Mouse (Mus musculus) ES-E14 (cell line): ENCODE results near the gene Rasa3. TPM values are rescaled to one million over a fixed set of nuclear protein-coding genes. Genes with fewer than 3 reads are reported as not detected.

ENCODE experiments used
- DNase-seq: peaks from one replicate; pipeline ENCODE4 v3.0.0-alpha.2; 2013; ENCODE audit warnings: low read depth, low spot score
- H3K27ac ChIP-seq: 2 replicates; pipeline ENCODE4 v1.5.1; 2012; ENCODE audit warnings: low read depth, mild to moderate bottlenecking, low read length, moderate library complexity, mixed read lengths; ENCODE audit not compliant: poor library complexity, insufficient read depth, severe bottlenecking
- H3K36me3 ChIP-seq: 2 replicates; pipeline ENCODE4 v1.6.1; 2012; ENCODE audit warnings: mild to moderate bottlenecking, low read length, moderate library complexity, mixed read lengths; ENCODE audit not compliant: control insufficient read depth, poor library complexity, insufficient read depth, severe bottlenecking
- H3K4me1 ChIP-seq, 2 experiments: fragments of 150-350 bp in 1 of 2; sonication (generic) in 1 of 2; 2 replicates each; pipeline ENCODE4 v1.6.1; 2012; ENCODE audit warnings: low read length in 2 of 2, mild to moderate bottlenecking in 1 of 2, mixed read lengths in 1 of 2; ENCODE audit not compliant: control insufficient read depth in 2 of 2, insufficient read depth in 2 of 2, poor library complexity in 1 of 2
- H3K4me3 ChIP-seq, 2 experiments: fragments of 150-350 bp in 1 of 2; sonication (generic) in 1 of 2; 2 replicates each; pipeline ENCODE4 v1.5.1; 2012; ENCODE audit warnings: low read length in 2 of 2, low read depth in 1 of 2, mild to moderate bottlenecking in 1 of 2, mixed read lengths in 1 of 2; ENCODE audit not compliant: insufficient read depth in 1 of 2, poor library complexity in 1 of 2, severe bottlenecking in 1 of 2
- H3K9ac ChIP-seq: 2 replicates; pipeline ENCODE4 v1.6.1; 2012; ENCODE audit warnings: low read depth, mild to moderate bottlenecking, low read length, mixed read lengths; ENCODE audit not compliant: poor library complexity, insufficient read depth, severe bottlenecking
- H3K9me3 ChIP-seq: fragments of 150-350 bp; sonication (generic); 2 replicates; pipeline ENCODE4 v1.6.1; 2012; ENCODE audit warnings: low read depth, mild to moderate bottlenecking, low read length; ENCODE audit not compliant: control insufficient read depth, insufficient read depth
- CHD2 ChIP-seq: IDR thresholded peaks from 2 replicates; pipeline ENCODE4 v1.6.1; 2014; ENCODE audit warnings: mild to moderate bottlenecking, low read depth, low read length, inconsistent platforms
- HCFC1 ChIP-seq: IDR thresholded peaks from 2 replicates; pipeline ENCODE4 v1.6.1; 2012; ENCODE audit warnings: low read length, inconsistent platforms, borderline replicate concordance; ENCODE audit not compliant: insufficient read depth
- MAFK ChIP-seq: IDR thresholded peaks from 2 replicates; pipeline ENCODE4 v1.6.1; 2014; ENCODE audit warnings: mild to moderate bottlenecking, low read depth, low read length, inconsistent platforms; ENCODE audit not compliant: insufficient read depth
- ZC3H11A ChIP-seq: IDR thresholded peaks from 2 replicates; pipeline ENCODE4 v1.6.1; 2012; ENCODE audit warnings: low read depth, mild to moderate bottlenecking, inconsistent platforms, low read length, borderline replicate concordance
- ZNF384 ChIP-seq: IDR thresholded peaks from 2 replicates; pipeline ENCODE4 v1.6.1; 2012; ENCODE audit warnings: low read depth, low read length, inconsistent platforms
- in situ Hi-C, 2 experiments: fragments of 600-800 bp; cut with MboI; formaldehyde crosslinking; loops; one replicate each; pipeline ENCODE4 v1.15.1; 2025; ENCODE audit warnings: low sequenced_read_pairs in 2 of 2, inconsistent platforms in 1 of 2; ENCODE audit not compliant: unreplicated experiment in 2 of 2
- total RNA-seq: library from RNA; depleted of rRNA; stranded (reverse); fragments of 300-350 nt; gene quantifications from 2 replicates; pipeline ENCODE4 v1.2.3, GENCODE M21; 2012

The Rasa3 gene
- total RNA-seq, 1 experiment, result 14.4 TPM

- H3K4me1 ChIP-seq, result no peaks in the 10 kb centered on the region
- in situ Hi-C loops, result no loop called here
- H3K36me3 ChIP-seq, result no peaks in the 10 kb centered on the region
- H3K27ac ChIP-seq, result no peak overlapping the region
- no peak for TF ChIP-seq CHD2
- no peak for TF ChIP-seq ZNF384
- TF ChIP-seq ZC3H11A, result no peak
- TF ChIP-seq HCFC1, result no peak
- TF ChIP-seq MAFK, result no peak
- H3K4me3 ChIP-seq, result no peak overlapping the region
- DNase-seq, result no peak
- H3K9me3 ChIP-seq, result no peaks in the 10 kb centered on the region
- H3K9ac ChIP-seq, result no peak overlapping the region
Observed at GRCm38 (mm10) chr8:13695203-13695867, 17.9 kb upstream of the Rasa3 start.

- H3K27ac ChIP-seq, result no peak overlapping the region
- no peak for TF ChIP-seq ZNF384
- TF ChIP-seq MAFK, result no peak
- TF ChIP-seq ZC3H11A, result no peak
- no peak for TF ChIP-seq CHD2
- TF ChIP-seq HCFC1, result no peak
- no peaks in the 10 kb centered on the region for H3K9me3 ChIP-seq
- no peak overlapping the region for H3K9ac ChIP-seq
- H3K36me3 ChIP-seq, result no peaks in the 10 kb centered on the region
- in situ Hi-C loops, result no loop called here
- no peaks in the 10 kb centered on the region for H3K4me1 ChIP-seq
- H3K4me3 ChIP-seq, result no peak overlapping the region
- DNase-seq, result no peak
Observed at GRCm38 (mm10) chr8:13694735-13695134, 17.3 kb upstream of the Rasa3 start.

GRCm38 (mm10) chr8:13692302-13693066 lies 15.1 kb upstream of the Rasa3 start:
- no peaks in the 10 kb centered on the region for H3K36me3 ChIP-seq
- TF ChIP-seq MAFK (no peak), HCFC1 (no peak), ZNF384 (no peak), ZC3H11A (no peak), CHD2 (no peak)
- no peaks in the 10 kb centered on the region for H3K9me3 ChIP-seq
- no peak overlapping the region for H3K4me3 ChIP-seq
- no peak overlapping the region for H3K9ac ChIP-seq
- no peaks in the 10 kb centered on the region for H3K4me1 ChIP-seq
- no peak for DNase-seq
- in situ Hi-C loops, result no loop called here
- no peak overlapping the region for H3K27ac ChIP-seq

- in situ Hi-C loops, result no loop called here
- Histone ChIP-seq H3K27ac (no peak overlapping the region), H3K4me1 (no peaks in the 10 kb centered on the region), H3K36me3 (no peaks in the 10 kb centered on the region), H3K9ac (no peak overlapping the region), H3K9me3 (no peaks in the 10 kb centered on the region), H3K4me3 (no peak overlapping the region)
- no peak for DNase-seq
- no peak for TF ChIP-seq CHD2
- no peak for TF ChIP-seq MAFK
- no peak for TF ChIP-seq ZC3H11A
- TF ChIP-seq ZNF384, result no peak
- TF ChIP-seq HCFC1, result no peak
Observed at GRCm38 (mm10) chr8:13689331-13689730, 11.9 kb upstream of the Rasa3 start.

GRCm38 (mm10) chr8:13688461-13688860 lies 11.1 kb upstream of the Rasa3 start:
- Histone ChIP-seq H3K9me3 (no peaks in the 10 kb centered on the region), H3K27ac (no peak overlapping the region), H3K36me3 (no peaks in the 10 kb centered on the region), H3K9ac (no peak overlapping the region), H3K4me3 (no peak overlapping the region), H3K4me1 (no peaks in the 10 kb centered on the region)
- DNase-seq, result no peak
- TF ChIP-seq CHD2, result no peak
- TF ChIP-seq HCFC1, result no peak
- no peak for TF ChIP-seq ZNF384
- in situ Hi-C loops, result no loop called here
